Mouse (Mus musculus): ENCODE results near the gene Dhx40. TPM values are rescaled to one million over a fixed set of nuclear protein-coding genes. Genes with fewer than 3 reads are reported as not detected.

Dhx40 gene
- polyA plus RNA-seq, 1 experiment: 5.4 TPM

GRCm38 (mm10) chr11:86757480-86758371 is 49.8 kb downstream of the Dhx40 start, which contains the start of gene Cltc:
Gene Cltc, minus strand, starts transcription at chr11:86757565.
- under 1% methylated on average over 73 of the region's 73 CpGs for WGBS
- Histone ChIP-seq H3K27me3 (ENCODE audit: control insufficient read depth, insufficient read depth, low read length) (no peaks in the 10 kb centered on the region), H3K4me3 (ENCODE audit: control insufficient read depth, insufficient read depth, low read length) (peak within 1 kb of the TSS; percentile 99), H3K4me1 (replicated peaks; ENCODE audit: control insufficient read depth, insufficient read depth, low read length) (peaks cover 5% of the 10 kb centered on the region; the same call in 1 of the 2 replicates), H3K36me3 (ENCODE audit: control insufficient read depth, insufficient read depth, low read length) (no peaks in the 10 kb centered on the region), H3K27ac (ENCODE audit: control insufficient read depth, insufficient read depth, low read length) (peak within 1 kb of the TSS; percentile 88)
- TF ChIP-seq POLR2A (IDR thresholded peaks at IDR 0.05; ENCODE audit: control insufficient read depth, extremely low read depth, insufficient read depth, low read length, poor library complexity) (peak; percentile 72), CTCF (IDR thresholded peaks at IDR 0.05; ENCODE audit: borderline replicate concordance, control insufficient read depth, extremely low read depth, insufficient read depth, low read length, poor library complexity) (no peak; the same call in 1 of the 2 replicates)
- DNase-seq: peak; percentile 93

- no peak for TF ChIP-seq CTCF (IDR thresholded peaks at IDR 0.05; ENCODE audit: borderline replicate concordance, control insufficient read depth, extremely low read depth, insufficient read depth, low read length, poor library complexity)
- peak; percentile 45; the same call in 1 of the 2 replicates for TF ChIP-seq POLR2A (IDR thresholded peaks at IDR 0.05; ENCODE audit: control insufficient read depth, extremely low read depth, insufficient read depth, low read length, poor library complexity)
- Histone ChIP-seq H3K27ac (ENCODE audit: control insufficient read depth, insufficient read depth, low read length) (peak overlapping the region; percentile 88), H3K4me1 (replicated peaks; ENCODE audit: control insufficient read depth, insufficient read depth, low read length) (peaks cover 5% of the 10 kb centered on the region; the same call in 1 of the 2 replicates), H3K36me3 (ENCODE audit: control insufficient read depth, insufficient read depth, low read length) (no peaks in the 10 kb centered on the region), H3K27me3 (ENCODE audit: control insufficient read depth, insufficient read depth, low read length) (no peaks in the 10 kb centered on the region), H3K4me3 (ENCODE audit: control insufficient read depth, insufficient read depth, low read length) (peak overlapping the region; percentile 99)
- DNase-seq: no peak
- 0% methylated on average over 18 of the region's 18 CpGs for WGBS
Observed at GRCm38 (mm10) chr11:86757142-86757479, 50.4 kb downstream of the Dhx40 start.

- DNase-seq: peak; percentile 22
- 2% methylated on average over 31 of the region's 31 CpGs for WGBS
- peak overlapping the region; percentile 88 for H3K27ac ChIP-seq (ENCODE audit: control insufficient read depth, insufficient read depth, low read length)
- H3K36me3 ChIP-seq (ENCODE audit: control insufficient read depth, insufficient read depth, low read length): no peaks in the 10 kb centered on the region
- H3K27me3 ChIP-seq (ENCODE audit: control insufficient read depth, insufficient read depth, low read length): no peaks in the 10 kb centered on the region
- peaks cover 5% of the 10 kb centered on the region; the same call in 1 of the 2 replicates for H3K4me1 ChIP-seq (replicated peaks; ENCODE audit: control insufficient read depth, insufficient read depth, low read length)
- no peak for TF ChIP-seq POLR2A (IDR thresholded peaks at IDR 0.05; ENCODE audit: control insufficient read depth, extremely low read depth, insufficient read depth, low read length, poor library complexity)
- TF ChIP-seq CTCF (IDR thresholded peaks at IDR 0.05; ENCODE audit: borderline replicate concordance, control insufficient read depth, extremely low read depth, insufficient read depth, low read length, poor library complexity): no peak
- H3K4me3 ChIP-seq (ENCODE audit: control insufficient read depth, insufficient read depth, low read length): peak overlapping the region; percentile 99
Observed at GRCm38 (mm10) chr11:86756156-86757141, 51.1 kb downstream of the Dhx40 start.

- TF ChIP-seq POLR2A (IDR thresholded peaks at IDR 0.05; ENCODE audit: control insufficient read depth, extremely low read depth, insufficient read depth, low read length, poor library complexity) (no peak), CTCF (IDR thresholded peaks at IDR 0.05; ENCODE audit: borderline replicate concordance, control insufficient read depth, extremely low read depth, insufficient read depth, low read length, poor library complexity) (no peak)
- DNase-seq: no peak
- H3K4me3 ChIP-seq (ENCODE audit: control insufficient read depth, insufficient read depth, low read length): no peak overlapping the region
- H3K36me3 ChIP-seq (ENCODE audit: control insufficient read depth, insufficient read depth, low read length): no peaks in the 10 kb centered on the region
- no peak overlapping the region for H3K27ac ChIP-seq (ENCODE audit: control insufficient read depth, insufficient read depth, low read length)
- no peaks in the 10 kb centered on the region for H3K27me3 ChIP-seq (ENCODE audit: control insufficient read depth, insufficient read depth, low read length)
- peaks cover 5% of the 10 kb centered on the region; the same call in 1 of the 2 replicates for H3K4me1 ChIP-seq (replicated peaks; ENCODE audit: control insufficient read depth, insufficient read depth, low read length)
Observed at GRCm38 (mm10) chr11:86752404-86752803, 55.1 kb downstream of the Dhx40 start.

GRCm38 (mm10) chr11:86751010-86751409 is 56.5 kb downstream of the Dhx40 start:
- TF ChIP-seq CTCF (IDR thresholded peaks at IDR 0.05; ENCODE audit: borderline replicate concordance, control insufficient read depth, extremely low read depth, insufficient read depth, low read length, poor library complexity) (no peak), POLR2A (IDR thresholded peaks at IDR 0.05; ENCODE audit: control insufficient read depth, extremely low read depth, insufficient read depth, low read length, poor library complexity) (no peak)
- no peak overlapping the region for H3K4me3 ChIP-seq (ENCODE audit: control insufficient read depth, insufficient read depth, low read length)
- no peaks in the 10 kb centered on the region for H3K36me3 ChIP-seq (ENCODE audit: control insufficient read depth, insufficient read depth, low read length)
- no peaks in the 10 kb centered on the region for H3K4me1 ChIP-seq (replicated peaks; ENCODE audit: control insufficient read depth, insufficient read depth, low read length)
- DNase-seq: no peak
- H3K27ac ChIP-seq (ENCODE audit: control insufficient read depth, insufficient read depth, low read length): no peak overlapping the region
- no peaks in the 10 kb centered on the region for H3K27me3 ChIP-seq (ENCODE audit: control insufficient read depth, insufficient read depth, low read length)
- WGBS: 97% methylated on average over 1 of the region's 1 CpGs

Data from thymus, adult 2 months (tissue).